Mouse (Mus musculus) intestine, embryonic 15.5 days (tissue): ENCODE data around the gene Sesn2. TPM values are rescaled to one million over a fixed set of nuclear protein-coding genes. Genes with fewer than 3 reads are reported as not detected.

Experiments
- polyA plus RNA-seq: library from polyadenylated mRNA; unstranded; fragments of >200 nt; fragmentation: Nextera tagmentation; extraction: Ambion mirVana; gene quantifications from 2 replicates; pipeline ENCODE4 v1.2.1, GENCODE M21; 2015

The Sesn2 gene
- polyA plus RNA-seq, 1 experiment from 2014 or later: 10.8 TPM

Other genes with a start within 250 kb of the Sesn2 start
- gene Gmeb1, start 248.9 kb downstream of the Sesn2 start, polyA plus RNA-seq: 27.8 and 31.3 TPM in 2 replicates
- 37.7 and 39.8 TPM in 2 replicates for gene Taf12, start 236.1 kb downstream of the Sesn2 start, polyA plus RNA-seq
- 3.6 and 3.9 TPM in 2 replicates for gene Rab42, start 207.1 kb downstream of the Sesn2 start, polyA plus RNA-seq
- 74.5 and 82.9 TPM in 2 replicates for gene Trnau1ap, start 181.0 kb downstream of the Sesn2 start, polyA plus RNA-seq
- 90.5 and 90.9 TPM in 2 replicates for gene Rcc1, start 156.9 kb downstream of the Sesn2 start, polyA plus RNA-seq
- gene Phactr4, start 88.0 kb downstream of the Sesn2 start, polyA plus RNA-seq: 17.4 and 17.6 TPM in 2 replicates
- gene Med18, start 46.6 kb downstream of the Sesn2 start, polyA plus RNA-seq: 18.9 and 21.3 TPM in 2 replicates
- gene Atpif1, start 23.2 kb upstream of the Sesn2 start, polyA plus RNA-seq: 1,295 and 1,316 TPM in 2 replicates
- gene Dnajc8, start 25.0 kb upstream of the Sesn2 start, polyA plus RNA-seq: 138 and 154 TPM in 2 replicates
- gene Ptafr, start 53.6 kb upstream of the Sesn2 start, polyA plus RNA-seq: 1.1 TPM in 2 replicates
- gene Eya3, start 128.5 kb upstream of the Sesn2 start, polyA plus RNA-seq: 23.0 and 25.4 TPM in 2 replicates
- gene Xkr8, start 222.0 kb upstream of the Sesn2 start, polyA plus RNA-seq: 4.0 TPM in 2 replicates
- gene Smpdl3b, start 246.8 kb upstream of the Sesn2 start, polyA plus RNA-seq: 5.7 TPM in 2 replicates